Mouse (Mus musculus) skeletal muscle tissue, postnatal 0 days (tissue): ENCODE data around the gene Sec31a. TPM values are rescaled to one million over a fixed set of nuclear protein-coding genes. Genes with fewer than 3 reads are reported as not detected.

Source experiments
- polyA plus RNA-seq: library from polyadenylated mRNA; unstranded; fragments of >200 nt; fragmentation: Nextera tagmentation; extraction: Ambion mirVana; gene quantifications from 2 replicates; pipeline ENCODE4 v1.2.1, GENCODE M21; 2015

Sec31a gene
- 90.7 and 104 TPM in 2 replicates for polyA plus RNA-seq

DNA sequence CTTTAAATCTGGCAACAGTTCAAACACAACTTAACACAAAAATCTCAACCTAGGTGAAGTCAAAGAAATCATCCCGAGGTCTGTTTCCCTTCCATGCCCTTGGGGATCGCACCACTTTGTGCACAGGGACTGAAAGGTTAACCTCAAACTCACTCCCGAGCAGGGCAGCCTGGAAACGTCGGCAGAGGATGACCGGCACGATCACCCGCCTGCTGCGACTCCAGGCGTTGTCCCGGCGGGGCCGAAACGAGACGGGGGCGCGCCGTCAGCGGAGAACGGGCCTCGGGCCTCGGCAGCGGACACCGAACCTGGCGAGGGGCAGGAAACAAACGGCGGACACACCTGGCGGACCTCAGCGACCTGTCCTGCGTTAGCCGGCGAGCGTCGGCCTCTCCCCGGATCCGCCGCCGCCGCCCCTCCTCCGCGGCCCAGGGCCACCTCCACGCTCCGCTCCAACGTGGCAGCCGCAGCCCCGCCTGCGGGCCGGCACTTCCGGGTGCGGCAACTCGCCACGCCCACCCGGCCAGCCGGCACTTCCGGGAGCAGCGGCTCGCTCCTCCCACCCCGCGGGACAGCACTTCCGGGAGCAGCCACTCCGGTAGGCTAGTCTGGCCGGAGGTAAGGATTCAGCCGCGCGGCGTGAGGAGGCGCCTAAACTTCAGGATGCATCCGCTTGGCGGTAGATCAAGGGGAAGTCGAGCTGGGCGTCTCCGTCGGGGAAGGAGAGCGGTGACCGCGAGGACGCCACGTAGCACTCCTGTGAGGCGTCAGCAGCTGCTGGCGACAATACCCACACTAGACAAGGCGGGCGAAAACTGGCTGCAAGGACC lies at the start of gene Sec31a:
TSS of gene Sec31a (minus strand) at position 474 of the 830 bp plus-strand sequence.

Other genes starting within 250 kb of the Sec31a start
- 4.1 and 4.4 TPM in 2 replicates for gene Lin54, start 84.4 kb upstream of the Sec31a start, polyA plus RNA-seq
- gene Cops4, start 102.1 kb upstream of the Sec31a start, polyA plus RNA-seq, result 158 and 166 TPM in 2 replicates
- 15.0 and 15.4 TPM in 2 replicates for gene Plac8, start 156.0 kb upstream of the Sec31a start, polyA plus RNA-seq